Mouse (Mus musculus) 3T3-L1 (cell line): Measurements from ENCODE around the gene Gm10300.
A peak's percentile ranks its signal among the peaks of the same experiment; 100 is the strongest.

Source experiments
- DNase-seq: peaks from one replicate; pipeline ENCODE4 v3.0.0-alpha.2; 2015; ENCODE audit warnings: low read depth, low spot score

Gene Gm10300

GRCm38 (mm10) chr4:132078296-132078714 is 3.8 kb downstream of the Gm10300 start:
- DNase-seq = no peak

- DNase-seq = peak; percentile 75
These were observed 5.2 kb downstream of the Gm10300 start for GRCm38 (mm10) chr4:132079555-132080275.

GRCm38 (mm10) chr4:132080492-132080983 is 6.0 kb downstream of the Gm10300 start:
- DNase-seq = no peak

- no peak for DNase-seq
These were observed 10.6 kb downstream of the Gm10300 start for GRCm38 (mm10) chr4:132085114-132085513.

GRCm38 (mm10) chr4:132088921-132089320 is 14.4 kb downstream of the Gm10300 start:
- DNase-seq = peak; percentile 79

- DNase-seq = no peak
These were observed 18.6 kb downstream of the Gm10300 start for GRCm38 (mm10) chr4:132093136-132093535.

GRCm38 (mm10) chr4:132093928-132094327 is 19.4 kb downstream of the Gm10300 start:
- DNase-seq = no peak

GRCm38 (mm10) chr4:132095043-132095442 is 20.5 kb downstream of the Gm10300 start:
- DNase-seq = no peak

- no peak for DNase-seq
These were observed 25.1 kb downstream of the Gm10300 start for GRCm38 (mm10) chr4:132099548-132099947.

GRCm38 (mm10) chr4:132101152-132101551 is 26.7 kb downstream of the Gm10300 start:
- DNase-seq = peak; percentile 27

- DNase-seq = no peak
These were observed 33.7 kb downstream of the Gm10300 start for GRCm38 (mm10) chr4:132108221-132108620.

- no peak for DNase-seq
These were observed 36.7 kb downstream of the Gm10300 start for GRCm38 (mm10) chr4:132111227-132111626.

- DNase-seq = no peak
These were observed 39.1 kb downstream of the Gm10300 start for GRCm38 (mm10) chr4:132113411-132114095.

- DNase-seq = no peak
These were observed 41.8 kb downstream of the Gm10300 start for GRCm38 (mm10) chr4:132116315-132116714.

GRCm38 (mm10) chr4:132119566-132119965 is 45.1 kb downstream of the Gm10300 start:
- DNase-seq = no peak

- no peak for DNase-seq
These were observed 47.2 kb downstream of the Gm10300 start for GRCm38 (mm10) chr4:132121674-132122073.

- no peak for DNase-seq
These were observed 48.7 kb downstream of the Gm10300 start for GRCm38 (mm10) chr4:132123166-132123565.
